Mouse (Mus musculus): ENCODE results near the gene Pde10a.

Gene Pde10a

DNA sequence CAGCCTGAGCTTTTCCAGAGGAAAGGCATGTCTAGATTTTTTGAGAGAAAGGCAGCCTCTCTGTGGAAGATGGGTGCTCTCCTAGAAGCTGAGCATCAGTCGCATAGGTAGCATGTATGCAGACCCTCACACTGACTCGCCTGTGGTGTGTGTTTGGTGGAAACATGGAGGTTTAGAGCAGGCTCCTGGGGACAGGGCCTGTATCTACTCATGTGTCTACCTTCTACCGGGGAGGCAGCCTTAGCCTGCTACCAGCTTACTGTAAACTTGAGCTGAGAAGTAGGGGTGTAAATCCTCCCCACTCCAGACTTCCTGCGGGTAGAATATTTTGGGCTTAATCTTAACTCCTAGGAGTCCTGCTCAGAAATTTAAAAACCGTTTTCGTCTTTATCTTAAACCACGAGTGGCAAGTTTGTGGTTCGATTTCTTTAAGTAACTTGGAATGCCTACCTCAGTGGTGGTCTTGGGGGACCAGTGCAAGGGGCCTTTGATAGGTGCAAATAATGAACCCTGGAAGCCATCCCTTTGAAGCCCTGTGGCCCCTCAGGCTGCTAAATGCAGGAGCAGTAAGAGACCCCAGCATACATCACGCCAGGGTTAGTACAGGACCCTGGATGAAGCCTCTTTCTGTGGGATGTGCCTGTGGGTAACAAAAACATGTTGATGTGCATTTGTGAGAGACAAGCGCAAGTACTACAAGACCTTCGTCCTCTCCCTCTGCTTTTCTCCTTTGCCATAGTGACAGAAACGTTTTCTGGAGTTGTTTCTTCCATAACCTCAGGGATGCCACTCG, 367.2 kb downstream of the Pde10a start:
- DNase-seq (ENCODE audit: low spot score in 2 of 2) = no peak

DNA sequence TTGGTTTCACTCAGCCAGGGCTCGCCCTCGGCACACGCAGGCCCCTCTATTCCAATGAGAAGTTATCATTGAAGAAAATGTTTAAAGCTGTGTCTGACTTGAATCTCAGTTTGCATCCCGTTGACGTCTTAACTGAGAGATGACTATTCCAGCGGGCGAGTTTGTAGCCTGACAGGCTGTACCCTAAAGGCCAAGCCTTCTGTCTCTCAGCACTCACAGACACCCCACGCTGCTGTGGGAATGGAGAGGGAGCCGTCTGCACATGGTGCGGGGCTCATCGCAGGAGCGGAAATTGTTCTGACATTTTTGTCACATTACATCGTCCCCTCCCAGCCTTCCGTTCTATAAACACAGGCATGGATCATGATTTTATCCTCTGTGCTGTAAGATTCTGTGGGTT, 370.8 kb downstream of the Pde10a start:
- no peak for DNase-seq (ENCODE audit: low spot score in 2 of 2)

DNA sequence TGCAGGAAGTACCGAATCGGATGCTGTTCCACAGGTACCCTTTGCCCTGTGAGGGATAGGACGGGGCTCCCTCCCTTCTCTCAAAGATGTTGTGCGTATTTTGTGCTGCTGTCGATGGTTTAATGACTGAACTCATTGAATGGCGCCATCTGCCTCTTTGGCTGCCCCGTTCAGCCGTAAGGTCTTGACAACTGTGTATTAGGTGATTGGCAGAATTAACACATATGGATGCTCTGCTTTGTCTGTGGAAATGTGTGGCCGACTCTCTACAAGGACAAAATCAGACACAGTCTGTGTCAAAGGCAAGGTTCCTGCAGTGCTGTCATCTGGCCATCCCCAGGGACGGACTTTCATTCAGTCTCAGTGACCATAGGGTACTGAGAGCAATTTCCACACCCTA, 372.6 kb downstream of the Pde10a start:
- no peak for DNase-seq (ENCODE audit: low spot score in 2 of 2)

- DNase-seq (ENCODE audit: low spot score in 2 of 2) = no peak
Measured at GRCm38 (mm10) chr17:8898221-8898620, 373.0 kb downstream of the Pde10a start.

DNA sequence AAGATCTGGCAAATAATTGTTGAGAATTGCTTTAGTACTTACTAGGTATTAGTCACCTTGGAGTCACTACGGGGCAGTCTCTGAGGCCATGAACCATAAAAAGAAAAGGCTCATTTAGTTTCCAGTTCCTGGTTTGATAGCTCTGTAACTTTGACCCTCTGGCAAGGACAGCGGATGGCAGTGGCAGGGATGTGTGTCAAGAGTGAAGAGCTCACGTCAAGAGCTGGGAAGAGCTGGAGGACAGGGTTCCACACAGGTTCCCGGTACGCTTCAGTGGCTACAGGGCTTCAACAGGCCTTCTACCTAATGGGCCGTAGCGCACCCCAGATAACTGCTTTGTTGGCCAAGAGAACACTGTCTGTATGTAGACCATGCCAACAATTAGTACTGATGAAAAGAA, 374.0 kb downstream of the Pde10a start:
- no peak for DNase-seq (ENCODE audit: low spot score in 2 of 2)

GRCm38 (mm10) chr17:8903555-8904283, 378.5 kb downstream of the Pde10a start:
- no peak for DNase-seq (ENCODE audit: low spot score in 2 of 2)

GRCm38 (mm10) chr17:8910571-8910970, 385.4 kb downstream of the Pde10a start:
- no peak for DNase-seq (ENCODE audit: low spot score in 2 of 2)

- no peak for DNase-seq (ENCODE audit: low spot score in 2 of 2)
Measured at GRCm38 (mm10) chr17:8912933-8913332, 387.8 kb downstream of the Pde10a start.

DNA sequence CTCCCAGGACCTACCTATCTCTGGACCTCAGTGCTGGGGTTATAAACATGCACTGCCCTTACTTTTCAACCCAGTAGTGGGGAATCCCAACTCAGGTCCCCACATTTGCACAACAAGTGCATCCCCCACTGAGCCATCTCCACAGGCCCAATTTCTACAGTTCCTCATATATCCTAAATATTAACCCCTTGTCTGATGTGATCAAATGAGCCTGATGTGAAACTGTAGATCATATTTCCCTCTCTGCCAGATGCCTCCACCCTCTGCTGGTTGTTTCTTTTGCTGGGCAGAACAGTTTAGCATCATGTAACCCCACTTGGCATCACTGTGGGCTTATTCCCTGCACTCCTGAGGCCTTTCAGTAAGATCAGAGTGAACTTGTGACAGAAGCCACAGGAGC, 390.5 kb downstream of the Pde10a start:
- DNase-seq (ENCODE audit: low spot score in 2 of 2) = no peak

GRCm38 (mm10) chr17:8923074-8923473, 397.9 kb downstream of the Pde10a start:
- DNase-seq (ENCODE audit: low spot score in 2 of 2) = no peak

GRCm38 (mm10) chr17:8923727-8924126, 398.6 kb downstream of the Pde10a start:
- no peak for DNase-seq (ENCODE audit: low spot score in 2 of 2)

DNA sequence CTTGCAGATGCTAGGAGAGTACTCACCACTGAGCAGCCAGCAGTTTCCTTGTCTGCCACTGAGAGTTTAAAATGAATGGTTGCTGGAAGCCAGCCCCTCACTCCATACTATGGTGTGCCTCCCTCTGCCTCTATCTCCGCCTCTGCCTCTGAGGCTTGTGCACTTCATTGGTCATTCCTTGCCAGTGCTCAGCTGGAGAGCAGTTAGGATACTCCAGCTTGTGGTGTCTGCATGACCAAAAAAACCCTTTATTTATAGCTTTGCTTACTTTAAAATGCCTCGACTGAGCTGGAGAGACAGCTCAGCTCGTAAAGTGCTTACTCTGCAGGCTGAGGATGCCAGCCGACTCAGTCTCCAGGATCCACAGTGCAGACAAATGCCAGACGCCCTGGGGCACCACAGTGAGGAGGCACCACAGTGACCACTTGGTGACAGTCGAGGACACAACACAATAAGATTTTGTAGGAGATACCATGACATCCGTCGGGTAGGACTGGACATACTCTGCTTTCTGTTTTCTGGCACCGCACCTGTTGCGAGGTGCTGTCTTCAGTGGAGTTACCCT, 400.7 kb downstream of the Pde10a start:
- DNase-seq (ENCODE audit: low spot score in 2 of 2) = no peak

DNA sequence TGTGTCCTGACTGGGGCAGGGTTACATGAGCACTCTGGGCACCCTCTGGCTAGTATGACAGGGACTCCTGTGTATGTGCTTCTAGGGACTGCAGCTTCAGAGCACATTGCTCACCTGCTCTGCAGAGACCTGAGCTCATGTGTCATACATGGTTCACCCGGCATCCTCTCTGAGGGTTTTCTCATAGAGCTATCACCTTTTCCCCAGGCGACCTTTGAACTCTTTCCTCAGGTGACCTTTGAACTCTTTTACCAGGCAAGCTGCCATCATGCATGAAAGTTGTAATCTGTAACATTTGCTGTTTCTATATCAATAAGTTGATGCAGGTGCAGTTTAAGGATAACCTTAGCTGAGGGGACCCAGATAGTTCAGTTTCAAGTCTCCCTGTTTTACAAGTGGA, 403.4 kb downstream of the Pde10a start:
- DNase-seq (ENCODE audit: low spot score in 2 of 2) = no peak

- no peak for DNase-seq (ENCODE audit: low spot score in 2 of 2)
Measured at GRCm38 (mm10) chr17:8929636-8930035, 404.5 kb downstream of the Pde10a start.

- DNase-seq (ENCODE audit: low spot score in 2 of 2) = no peak
Measured at GRCm38 (mm10) chr17:8935604-8936003, 410.4 kb downstream of the Pde10a start.

DNA sequence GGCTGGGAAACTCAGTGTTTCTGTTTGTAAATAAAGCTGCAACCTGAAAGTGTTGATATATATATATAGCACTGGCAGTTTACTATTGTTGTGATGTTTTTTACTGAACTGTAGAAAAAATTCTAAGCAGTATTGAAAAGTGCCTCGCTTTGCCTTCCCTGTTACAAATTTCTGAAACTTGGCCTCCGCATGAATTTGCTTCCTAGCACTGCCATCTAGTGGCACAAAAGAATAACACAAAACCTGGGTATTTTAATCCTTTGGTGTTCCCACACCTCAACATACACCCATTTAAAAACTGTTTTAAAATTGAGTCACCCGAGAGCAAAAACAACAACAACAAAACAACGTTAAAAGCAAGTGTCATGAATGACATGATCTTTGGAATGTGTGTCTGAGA, 411.4 kb downstream of the Pde10a start:
- peak in 1 of 2 experiments; percentile 39 for DNase-seq (ENCODE audit: low spot score in 2 of 2)

DNA sequence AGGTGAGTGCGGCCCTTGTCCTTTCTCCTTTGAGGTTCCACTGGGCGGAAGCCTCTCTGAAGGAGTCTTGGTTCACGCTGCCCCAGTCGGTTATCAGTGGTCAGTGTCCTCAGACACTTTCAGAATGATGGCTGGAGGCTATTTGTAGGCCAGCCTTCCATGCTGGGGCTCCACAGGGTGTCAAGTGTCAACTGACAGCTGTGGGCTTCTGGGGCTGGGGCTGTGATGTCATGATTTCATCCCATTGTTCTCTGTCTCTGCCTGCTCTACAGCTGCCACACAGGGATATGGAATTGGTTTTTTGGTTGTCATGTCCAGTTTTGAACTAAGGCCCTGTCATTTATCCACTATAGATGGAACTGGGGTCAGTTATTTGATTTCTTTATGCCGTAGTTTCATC, 426.4 kb downstream of the Pde10a start:
- DNase-seq (ENCODE audit: low spot score in 2 of 2) = no peak

GRCm38 (mm10) chr17:8952951-8953350, 427.8 kb downstream of the Pde10a start:
- no peak for DNase-seq (ENCODE audit: low spot score in 2 of 2)

DNA sequence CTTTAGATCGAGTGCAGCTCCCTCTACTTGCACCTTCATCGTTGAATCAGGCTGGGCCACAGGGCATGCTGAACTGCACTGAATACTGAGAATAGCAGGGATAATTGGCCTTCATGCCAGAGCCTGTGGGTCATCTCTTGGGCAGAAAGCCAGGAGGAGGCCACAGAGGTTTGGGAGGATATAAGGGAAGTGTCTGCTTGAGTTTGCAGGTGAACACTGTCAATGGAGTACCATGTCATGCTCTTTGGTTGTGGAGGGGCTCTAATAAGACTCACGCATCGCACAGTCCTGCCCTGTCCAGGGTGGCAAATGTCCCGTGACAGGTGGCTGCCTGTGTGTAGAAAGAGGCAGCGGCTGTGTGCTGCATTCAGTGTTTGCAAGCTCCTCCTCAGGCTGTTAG, 433.0 kb downstream of the Pde10a start:
- DNase-seq (ENCODE audit: low spot score in 2 of 2) = peak in 1 of 2 experiments; percentile 20

DNA sequence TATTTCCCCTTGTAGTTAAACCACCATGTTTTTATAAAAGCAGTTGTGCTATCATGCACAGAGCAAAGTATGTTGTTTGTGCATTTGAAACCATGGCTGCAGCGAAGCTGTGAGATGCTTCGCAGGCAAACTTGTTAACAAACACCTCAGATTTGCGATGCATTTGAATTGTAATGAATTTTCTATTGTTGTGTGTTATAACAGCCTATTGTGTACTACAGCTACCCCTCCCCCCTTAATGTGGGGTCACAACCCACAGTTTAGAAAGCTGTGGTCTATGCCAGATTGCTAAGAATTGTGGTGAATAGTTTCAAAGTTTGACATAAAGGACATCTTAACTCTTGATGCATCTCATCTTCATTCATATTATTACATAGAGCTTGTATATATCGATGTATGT, 435.2 kb downstream of the Pde10a start:
- no peak for DNase-seq (ENCODE audit: low spot score in 2 of 2)

DNA sequence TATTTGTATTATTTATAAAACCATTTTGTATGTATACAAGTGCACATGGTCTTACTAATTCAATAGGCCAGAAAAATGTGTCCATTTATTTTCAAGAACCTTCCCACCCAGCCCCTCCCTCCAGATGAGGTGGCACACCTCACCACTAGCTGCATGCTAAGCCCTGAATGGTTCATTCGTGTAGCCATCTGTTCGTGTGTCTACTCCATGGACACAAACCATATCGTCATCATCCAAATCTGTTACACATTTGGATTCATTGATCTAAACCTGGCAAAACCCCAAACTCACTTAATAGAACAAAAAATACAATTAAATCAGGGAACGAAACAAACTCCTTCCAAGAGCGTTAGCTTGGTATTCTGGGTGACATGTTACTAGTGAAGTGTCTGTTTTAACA, 435.9 kb downstream of the Pde10a start:
- DNase-seq (ENCODE audit: low spot score in 2 of 2) = no peak

- DNase-seq (ENCODE audit: low spot score in 2 of 2) = no peak
Measured at GRCm38 (mm10) chr17:8961644-8962043, 436.5 kb downstream of the Pde10a start.

DNA sequence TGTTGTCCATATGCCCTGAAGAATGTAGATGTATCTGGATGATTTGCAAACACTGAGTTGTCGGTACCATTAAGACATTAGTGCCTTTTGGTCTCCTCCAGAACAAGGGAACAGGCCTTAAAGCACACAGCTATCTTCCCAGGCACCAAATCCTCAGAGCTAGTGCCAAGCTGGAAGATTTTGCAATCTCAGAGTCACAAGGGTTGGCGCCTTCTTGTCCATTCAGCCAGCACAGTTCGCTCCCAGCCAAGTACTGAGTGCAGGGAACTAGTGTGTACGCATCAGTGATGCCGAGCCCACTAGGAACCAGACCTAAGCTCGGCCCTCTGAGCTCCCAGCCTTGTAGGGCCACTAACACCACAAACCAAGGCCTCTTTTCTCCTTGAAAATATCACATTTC, 440.0 kb downstream of the Pde10a start:
- no peak for DNase-seq (ENCODE audit: low spot score in 2 of 2)

Measured in cerebellum, postnatal 4 days (tissue).